Mouse (Mus musculus) forebrain, embryonic 14.5 days (tissue): ENCODE measurements around the gene Aicda. TPM values are rescaled to one million over a fixed set of nuclear protein-coding genes. Genes with fewer than 3 reads are reported as not detected.
"Not testable (repeated sequence)": the region's sequence is repeated elsewhere in the genome, so short reads cannot be mapped to it uniquely, and the experiment has no call there.

ENCODE experiments used
- ATAC-seq: fragments of 200-750 bp; cut with Nextera tagmentation; 2 replicates; pipeline ENCODE4 v1.8.0; 2017; ENCODE audit warnings: mild to moderate bottlenecking, moderate library complexity
- DNase-seq: peaks from one replicate; pipeline ENCODE4 v3.0.0-alpha.2; 2015; ENCODE audit warnings: low spot score
- H3K27ac ChIP-seq: fragments of 300-500 bp; sonication (generic); 2 replicates; pipeline ENCODE4 v1.5.1; 2014; ENCODE audit warnings: low read depth, mild to moderate bottlenecking, control low read depth, low read length, moderate library complexity
- H3K27me3 ChIP-seq: fragments of 300-500 bp; sonication (generic); replicated peaks from 2 replicates; pipeline ENCODE4 v1.6.1; 2014; ENCODE audit warnings: low read length, control low read depth, mixed read lengths; ENCODE audit not compliant: control insufficient read depth, insufficient read depth
- H3K36me3 ChIP-seq: fragments of 300-500 bp; sonication (generic); 2 replicates; pipeline ENCODE4 v1.6.1; 2014; ENCODE audit warnings: low read length, control low read depth; ENCODE audit not compliant: control insufficient read depth, insufficient read depth
- H3K4me1 ChIP-seq: fragments of 300-500 bp; sonication (generic); 2 replicates; pipeline ENCODE4 v1.6.1; 2014; ENCODE audit warnings: antibody characterized with exemption, low read length, control low read depth; ENCODE audit not compliant: control insufficient read depth, insufficient read depth
- H3K4me2 ChIP-seq: fragments of 300-500 bp; sonication (generic); 2 replicates; pipeline ENCODE4 v1.6.1; 2014; ENCODE audit warnings: mild to moderate bottlenecking, control low read depth, low read length
- H3K4me3 ChIP-seq: fragments of 300-500 bp; sonication (generic); 2 replicates; pipeline ENCODE4 v1.5.1; 2014; ENCODE audit warnings: low read depth, low read length, control low read depth
- H3K9ac ChIP-seq: fragments of 300-500 bp; sonication (generic); 2 replicates; pipeline ENCODE4 v1.6.1; 2014; ENCODE audit warnings: mild to moderate bottlenecking, low read length, control low read depth, moderate library complexity
- H3K9me3 ChIP-seq: fragments of 300-500 bp; sonication (generic); replicated peaks from 2 replicates; pipeline ENCODE4 v1.6.1; 2016; ENCODE audit warnings: low read length, control low read depth, mixed read lengths; ENCODE audit not compliant: control insufficient read depth
- whole genome bisulfite sequencing: fragments of 180-500 bp; shearing (Covaris S2); extraction: QIAGEN DNeasy Blood & Tissue Kit; methylation state at CpG from one replicate; pipeline ENCODE4 v1.1.7; 2014; 5-methylcytosine and 5-hydroxymethylcytosine counted together
- polyA plus RNA-seq: library from polyadenylated mRNA; unstranded; fragments of >200 nt; fragmentation: Nextera tagmentation; extraction: Ambion mirVana; gene quantifications from 2 replicates; pipeline ENCODE4 v1.2.1, GENCODE M21; 2014

The Aicda gene
- 0.43 and 0.52 TPM in 2 replicates for polyA plus RNA-seq

GRCm38 (mm10) chr6:122553606-122554005 lies at the start of gene Aicda:
TSS of gene Aicda (plus strand) at chr6:122553801.
- Histone ChIP-seq H3K27ac (no peak within 1 kb of the TSS), H3K4me1 (no peaks in the 10 kb centered on the region), H3K4me3 (no peak within 1 kb of the TSS), H3K36me3 (no peaks in the 10 kb centered on the region), H3K9me3 (no peaks in the 10 kb centered on the region), H3K27me3 (no peaks in the 10 kb centered on the region), H3K4me2 (no peak within 1 kb of the TSS), H3K9ac (no peak within 1 kb of the TSS)
- DNase-seq (no peak), ATAC-seq (no peak)
- 61% methylated on average over 9 of the region's 9 CpGs for WGBS

DNA sequence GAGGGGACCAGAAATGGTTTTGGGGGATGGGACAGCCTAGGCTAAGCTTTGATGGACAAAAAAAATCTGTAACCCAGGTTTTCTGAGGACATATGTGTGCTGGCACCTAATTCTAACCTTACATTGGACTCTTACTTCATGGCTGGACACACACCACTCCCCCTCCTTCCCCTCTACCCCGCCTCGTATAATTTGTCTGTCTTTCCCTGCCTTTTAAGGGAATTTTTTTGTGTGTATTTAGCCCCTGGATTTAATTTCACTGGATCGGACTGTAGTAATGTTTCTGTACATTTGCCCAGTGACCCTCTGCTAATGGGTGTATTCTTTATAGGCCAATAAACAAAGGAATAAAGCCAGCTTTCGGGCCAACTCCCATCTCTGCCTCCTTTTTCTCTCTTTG lies 48.6 kb upstream of the Aicda start:
- no peaks in the 10 kb centered on the region for H3K4me1 ChIP-seq
- DNase-seq (no peak), ATAC-seq (no peak)
- WGBS, result 73% methylated on average over 4 of the region's 4 CpGs
- H3K4me3 ChIP-seq, result no peak overlapping the region
- H3K4me2 ChIP-seq, result no peak overlapping the region
- no peak overlapping the region for H3K27ac ChIP-seq
- no peaks in the 10 kb centered on the region for H3K27me3 ChIP-seq
- H3K9ac ChIP-seq, result no peak overlapping the region
- H3K9me3 ChIP-seq, result no peaks in the 10 kb centered on the region
- no peaks in the 10 kb centered on the region for H3K36me3 ChIP-seq

DNA sequence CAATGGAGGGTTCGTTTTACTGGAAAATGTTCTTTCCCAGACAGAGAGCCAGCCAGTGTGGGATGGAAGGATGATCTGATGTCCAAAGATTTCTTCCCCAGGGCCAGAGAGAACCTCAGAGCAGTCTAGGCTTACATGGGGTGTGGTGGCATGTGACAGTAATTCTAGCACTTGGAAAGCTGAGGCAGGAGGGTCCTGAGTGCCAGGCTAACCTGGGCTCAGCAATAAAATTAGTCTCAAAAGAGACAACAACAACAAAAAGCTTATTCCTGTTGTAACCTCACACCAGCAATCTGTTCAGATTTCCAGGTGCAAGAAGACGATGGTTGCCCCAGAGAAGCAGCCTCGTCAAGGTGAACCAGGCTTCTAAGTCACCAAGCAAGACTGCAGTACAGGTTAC lies 48.1 kb upstream of the Aicda start, which contains the start of gene Mfap5:
Gene Mfap5 (plus strand): TSS at position 301 of the 400 bp plus-strand sequence.
- Histone ChIP-seq H3K36me3 (no peaks in the 10 kb centered on the region), H3K9ac (no peak within 1 kb of the TSS), H3K4me1 (no peaks in the 10 kb centered on the region), H3K27me3 (no peaks in the 10 kb centered on the region), H3K9me3 (no peaks in the 10 kb centered on the region), H3K27ac (no peak within 1 kb of the TSS), H3K4me3 (no peak within 1 kb of the TSS), H3K4me2 (no peak within 1 kb of the TSS)
- DNase-seq (no peak), ATAC-seq (no peak)
- WGBS, result 88% methylated on average over 3 of the region's 3 CpGs

GRCm38 (mm10) chr6:122508494-122508893 lies 45.1 kb upstream of the Aicda start:
- WGBS, result 90% methylated on average over 8 of the region's 8 CpGs
- DNase-seq (no peak), ATAC-seq (no peak)
- Histone ChIP-seq H3K9me3 (no peaks in the 10 kb centered on the region), H3K9ac (no peak overlapping the region), H3K4me2 (no peak overlapping the region), H3K4me3 (no peak overlapping the region), H3K4me1 (no peaks in the 10 kb centered on the region), H3K27me3 (no peaks in the 10 kb centered on the region), H3K36me3 (no peaks in the 10 kb centered on the region), H3K27ac (no peak overlapping the region)

GRCm38 (mm10) chr6:122512914-122513878 lies 40.4 kb upstream of the Aicda start:
- no peak overlapping the region for H3K4me2 ChIP-seq
- 70% methylated on average over 11 of the region's 12 CpGs for WGBS
- ATAC-seq (no peak), DNase-seq (no peak)
- no peaks in the 10 kb centered on the region for H3K9me3 ChIP-seq
- no peaks in the 10 kb centered on the region for H3K27me3 ChIP-seq
- no peak overlapping the region for H3K9ac ChIP-seq
- H3K36me3 ChIP-seq, result no peaks in the 10 kb centered on the region
- H3K4me3 ChIP-seq, result no peak overlapping the region
- H3K27ac ChIP-seq, result no peak overlapping the region
- H3K4me1 ChIP-seq, result no peaks in the 10 kb centered on the region

DNA sequence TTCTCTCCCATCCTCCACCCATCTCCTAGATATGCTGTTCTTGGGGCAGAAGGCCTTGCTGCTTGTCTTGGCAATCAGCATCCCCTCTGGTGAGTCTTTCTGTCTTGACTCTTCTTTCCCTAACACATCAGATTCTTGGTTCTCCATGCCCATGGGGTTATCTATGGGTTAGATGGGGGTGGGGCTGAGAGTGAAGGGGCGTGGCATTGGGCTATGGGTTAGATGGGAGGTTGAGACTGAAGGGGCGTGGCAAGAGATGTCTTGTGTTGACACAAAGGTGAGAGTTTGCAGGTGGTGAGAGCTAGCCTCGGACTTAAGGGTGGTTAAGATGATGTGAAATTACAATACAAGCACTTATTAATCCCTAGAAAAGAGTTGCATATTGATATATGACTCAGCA lies 39.3 kb upstream of the Aicda start:
- H3K27ac ChIP-seq, result no peak overlapping the region
- ATAC-seq, result no peak
- no peak for DNase-seq
- H3K36me3 ChIP-seq, result no peaks in the 10 kb centered on the region
- no peaks in the 10 kb centered on the region for H3K27me3 ChIP-seq
- H3K9ac ChIP-seq, result no peak overlapping the region
- H3K4me3 ChIP-seq, result no peak overlapping the region
- H3K4me1 ChIP-seq, result no peaks in the 10 kb centered on the region
- no peaks in the 10 kb centered on the region for H3K9me3 ChIP-seq
- WGBS, result 87% methylated on average over 3 of the region's 3 CpGs
- no peak overlapping the region for H3K4me2 ChIP-seq

GRCm38 (mm10) chr6:122515762-122516161 lies 37.8 kb upstream of the Aicda start:
- H3K9me3 ChIP-seq, H3K4me1 ChIP-seq, H3K4me2 ChIP-seq, H3K36me3 ChIP-seq, H3K9ac ChIP-seq, DNase-seq, H3K27ac ChIP-seq, H3K4me3 ChIP-seq, H3K27me3 ChIP-seq, ATAC-seq: not testable (repeated sequence)
- 90% methylated on average over 2 of the region's 2 CpGs for WGBS

GRCm38 (mm10) chr6:122517668-122518067 lies 35.9 kb upstream of the Aicda start:
- Histone ChIP-seq H3K4me1 (no peaks in the 10 kb centered on the region), H3K27ac (no peak overlapping the region), H3K27me3 (no peaks in the 10 kb centered on the region), H3K9me3 (no peaks in the 10 kb centered on the region), H3K4me2 (no peak overlapping the region), H3K4me3 (no peak overlapping the region), H3K9ac (no peak overlapping the region), H3K36me3 (no peaks in the 10 kb centered on the region)
- DNase-seq, result no peak
- no peak for ATAC-seq
- 87% methylated on average over 1 of the region's 1 CpGs for WGBS

GRCm38 (mm10) chr6:122519384-122519783 lies 34.2 kb upstream of the Aicda start:
- no peaks in the 10 kb centered on the region for H3K36me3 ChIP-seq
- H3K9ac ChIP-seq, result no peak overlapping the region
- no peak overlapping the region for H3K4me3 ChIP-seq
- no peak; the same call in 1 of the 2 replicates for ATAC-seq
- peak; percentile 73 for DNase-seq
- no peak overlapping the region for H3K27ac ChIP-seq
- no peak overlapping the region for H3K4me2 ChIP-seq
- no peaks in the 10 kb centered on the region for H3K9me3 ChIP-seq
- H3K4me1 ChIP-seq, result no peaks in the 10 kb centered on the region
- no peaks in the 10 kb centered on the region for H3K27me3 ChIP-seq
- WGBS, result 38% methylated on average over 2 of the region's 2 CpGs
